Mouse (Mus musculus) 416B (cell line): ENCODE measurements at regions not wholly inside any gene's neighbourhood (a gene's known extent, or its start where the extent isn't known, plus 50 kb on each side); places are given as distances from the start of the nearest gene placed in this dataset.

Experiments used
- DNase-seq: peaks from one replicate; pipeline ENCODE4 v3.0.0; 2011; ENCODE audit warnings: low read depth

- DNase-seq, result no peak
Measured at GRCm38 (mm10) chr4:114665684-114666083, 155.8 kb upstream of the Gm12830 start.

- no peak for DNase-seq
Measured at GRCm38 (mm10) chr4:114666238-114666978, 155.1 kb upstream of the Gm12830 start.

- no peak for DNase-seq
Measured at GRCm38 (mm10) chr4:114666979-114667328, 154.6 kb upstream of the Gm12830 start.

GRCm38 (mm10) chr4:114672096-114672720 lies 149.3 kb upstream of the Gm12830 start:
- DNase-seq, result no peak

GRCm38 (mm10) chr4:114676908-114677898 lies 144.3 kb upstream of the Gm12830 start:
- DNase-seq, result no peak

- DNase-seq, result no peak
Measured at GRCm38 (mm10) chr4:114678053-114678941, 143.2 kb upstream of the Gm12830 start.

GRCm38 (mm10) chr4:114680360-114680759 lies 141.2 kb upstream of the Gm12830 start:
- DNase-seq, result no peak

- no peak for DNase-seq
Measured at GRCm38 (mm10) chr4:114682955-114683354, 138.6 kb upstream of the Gm12830 start.

- DNase-seq, result no peak
Measured at GRCm38 (mm10) chr4:114683696-114684095, 137.8 kb upstream of the Gm12830 start.

- no peak for DNase-seq
Measured at GRCm38 (mm10) chr4:114684844-114685382, 136.6 kb upstream of the Gm12830 start.

GRCm38 (mm10) chr4:114685454-114685853 lies 136.1 kb upstream of the Gm12830 start:
- DNase-seq, result peak; percentile 24

GRCm38 (mm10) chr4:114686091-114686490 lies 135.4 kb upstream of the Gm12830 start:
- DNase-seq, result no peak

GRCm38 (mm10) chr4:114688356-114688972 lies 133.1 kb upstream of the Gm12830 start:
- DNase-seq, result no peak

GRCm38 (mm10) chr4:114688973-114689371 lies 132.6 kb upstream of the Gm12830 start:
- DNase-seq, result peak; percentile 64

- DNase-seq, result no peak
Measured at GRCm38 (mm10) chr4:114705586-114705985, 115.9 kb upstream of the Gm12830 start.

GRCm38 (mm10) chr4:114710182-114710909 lies 111.2 kb upstream of the Gm12830 start:
- DNase-seq, result no peak

GRCm38 (mm10) chr4:114711082-114711481 lies 110.4 kb upstream of the Gm12830 start:
- no peak for DNase-seq

- no peak for DNase-seq
Measured at GRCm38 (mm10) chr4:114712005-114712665, 109.4 kb upstream of the Gm12830 start.

- DNase-seq, result no peak
Measured at GRCm38 (mm10) chr4:114712921-114713527, 108.5 kb upstream of the Gm12830 start.
